Comparison of ENCODE assay signal across 23 mouse cellular contexts in genomic region chr16:85920122-85920521, GRCm38 (mm10). TPM values are rescaled to one million over a fixed set of nuclear protein-coding genes. Genes with fewer than 3 reads are reported as not detected.
"Had no signal": no experiment of that assay in that cellular context is flagged by ENCODE, and none has a peak within 500 bp of the region (broad histone marks: within the 10 kb centered on the region; RNA-seq: fewer than 3 reads in every experiment).

No protein-coding gene starts in this region.

- H3K27me3 ChIP-seq: limb, embryonic 12.5 days; limb, embryonic 15.5 days; stomach, embryonic 15.5 days had no signal

- H3K4me3 ChIP-seq: limb, embryonic 12.5 days; limb, embryonic 15.5 days; stomach, embryonic 15.5 days had no signal

- H3K27ac ChIP-seq: limb, embryonic 12.5 days; limb, embryonic 15.5 days; liver, embryonic 14.5 days; stomach, embryonic 15.5 days had no signal

- ATAC-seq: inflammation-experienced regulatory T-cells, adult 6 months; intestine, embryonic 16.5 days; liver, postnatal 0 days; lung, postnatal 0 days had no signal

- H3K4me1 ChIP-seq: limb, embryonic 12.5 days; limb, embryonic 15.5 days; stomach, embryonic 15.5 days had no signal

- H3K36me3 ChIP-seq: limb, embryonic 12.5 days; limb, embryonic 15.5 days; stomach, embryonic 15.5 days had no signal

- H3K9me3 ChIP-seq: limb, embryonic 12.5 days; limb, embryonic 15.5 days; stomach, embryonic 15.5 days had no signal

- H3K9ac ChIP-seq: limb, embryonic 12.5 days; limb, embryonic 15.5 days; liver, embryonic 14.5 days; liver, postnatal 0 days; lung, embryonic 14.5 days; stomach, embryonic 15.5 days had no signal

- DNase-seq: kidney, adult 18-20 months; kidney, postnatal 14 days; left cerebral cortex, postnatal 4 days; liver, postnatal 0 days; lung, embryonic 14.5 days; lung, postnatal 4 days; midbrain, embryonic 14.5 days; right cerebral cortex, adult 18-20 months; right cerebral cortex, postnatal 14 days; right cerebral cortex, postnatal 4 days; spleen, adult 18-20 months; thymus, postnatal 25 days had no signal

- H3K4me2 ChIP-seq: limb, embryonic 12.5 days; limb, embryonic 15.5 days; liver, embryonic 11.5 days; lung, embryonic 14.5 days; midbrain, embryonic 11.5 days; stomach, embryonic 15.5 days had no signal

RNA-seq across cellular contexts. Expression of gene Adamts5, which starts 18.5 kb away (rescaled TPM):
- total RNA-seq: megakaryocyte progenitor cell, adult 5-6 weeks; megakaryocyte-erythroid progenitor cell, adult 5-6 weeks had no signal
